Mouse (Mus musculus) adrenal gland, postnatal 14 days (tissue): ENCODE measurements around the gene Gm20850. TPM values are rescaled to one million over a fixed set of nuclear protein-coding genes. Genes with fewer than 3 reads are reported as not detected.
"Not testable (repeated sequence)": the region's sequence is repeated elsewhere in the genome, so short reads cannot be mapped to it uniquely, and the experiment has no call there.

Experiments
- DNase-seq: peaks from one replicate; pipeline ENCODE4 v3.0.0; 2021; ENCODE audit warnings: mixed read lengths
- long read RNA-seq, 2 experiments: library from polyadenylated mRNA; stranded (forward); transcript quantifications; one replicate each; pipeline ENCODE4 v2.0.0; 2021
- total RNA-seq: library from RNA; stranded (reverse); gene quantifications from 2 replicates; pipeline ENCODE4 v1.2.3, GENCODE M21; 2021

Gene Gm20850
- not detected in 2 replicates for total RNA-seq
- long read RNA-seq, experiment 1 = 0 reads
- long read RNA-seq, experiment 2 = 0 reads

- not testable (repeated sequence) for DNase-seq
These were observed at the start of gene Gm20850 for GRCm38 (mm10) chrY:75715022-75715421. TSS of gene Gm20850 (plus strand) at chrY:75715322.
